Mouse (Mus musculus): ENCODE measurements at regions not wholly inside any gene's neighbourhood (a gene's known extent, or its start where the extent isn't known, plus 50 kb on each side); places are given as distances from the start of the nearest gene placed in this dataset.

GRCm38 (mm10) chr8:127662776-127663499, 599.2 kb downstream of the Pard3 start:
- intact Hi-C loops (cut with DNase I), result no loop called here
- DNase-seq, result no peak

GRCm38 (mm10) chr8:127666606-127667005, 602.9 kb downstream of the Pard3 start:
- peak; percentile 27 to 30 for DNase-seq
- intact Hi-C loops (cut with DNase I), result no loop called here

- no peak for DNase-seq
- intact Hi-C loops (cut with DNase I), result no loop called here
Measured at GRCm38 (mm10) chr8:127668991-127669390, 605.3 kb downstream of the Pard3 start.

GRCm38 (mm10) chr8:127674063-127674462, 610.4 kb downstream of the Pard3 start:
- intact Hi-C loops (cut with DNase I), result no loop called here
- no peak for DNase-seq

GRCm38 (mm10) chr8:127675377-127675776, 611.7 kb downstream of the Pard3 start:
- intact Hi-C loops (cut with DNase I), result no loop called here
- DNase-seq, result no peak

- no peak for DNase-seq
- intact Hi-C loops (cut with DNase I), result no loop called here
Measured at GRCm38 (mm10) chr8:127680205-127680604, 616.5 kb downstream of the Pard3 start.

GRCm38 (mm10) chr8:127684213-127684612, 620.5 kb downstream of the Pard3 start:
- no peak for DNase-seq
- intact Hi-C loops (cut with DNase I), result no loop called here

GRCm38 (mm10) chr8:127690792-127691191, 627.1 kb downstream of the Pard3 start:
- no peak for DNase-seq
- intact Hi-C loops (cut with DNase I), result no loop called here

- DNase-seq, result peak; percentile 18 to 22
- intact Hi-C loops (cut with DNase I), result no loop called here
Measured at GRCm38 (mm10) chr8:127698404-127698803, 634.7 kb downstream of the Pard3 start.

GRCm38 (mm10) chr8:127704406-127704805, 640.7 kb downstream of the Pard3 start:
- DNase-seq, result no peak
- intact Hi-C loops (cut with DNase I), result no loop called here

GRCm38 (mm10) chr8:127706051-127706835, 642.5 kb downstream of the Pard3 start:
- peak; percentile 13 to 44 for DNase-seq
- intact Hi-C loops (cut with DNase I), result no loop called here

- DNase-seq, result no peak
- intact Hi-C loops (cut with DNase I), result no loop called here
Measured at GRCm38 (mm10) chr8:127709439-127709838, 645.7 kb downstream of the Pard3 start.

- DNase-seq, result no peak
- intact Hi-C loops (cut with DNase I), result no loop called here
Measured at GRCm38 (mm10) chr8:127715097-127715496, 643.3 kb upstream of the Nrp1 start.

GRCm38 (mm10) chr8:127717969-127718368, 640.4 kb upstream of the Nrp1 start:
- DNase-seq, result no peak
- intact Hi-C loops (cut with DNase I), result no loop called here

GRCm38 (mm10) chr8:127719881-127720280, 638.5 kb upstream of the Nrp1 start:
- intact Hi-C loops (cut with DNase I), result no loop called here
- DNase-seq, result no peak

GRCm38 (mm10) chr8:127720593-127721290, 637.7 kb upstream of the Nrp1 start:
- intact Hi-C loops (cut with DNase I), result no loop called here

GRCm38 (mm10) chr8:127721624-127722023, 636.8 kb upstream of the Nrp1 start:
- intact Hi-C loops (cut with DNase I), result no loop called here

More at GRCm38 (mm10) chr8:127720593-127721290, 637.7 kb upstream of the Nrp1 start:
- DNase-seq, result no peak

GRCm38 (mm10) chr8:127734059-127734458, 624.3 kb upstream of the Nrp1 start:
- DNase-seq, result no peak
- intact Hi-C loops (cut with DNase I), result no loop called here

More at GRCm38 (mm10) chr8:127721624-127722023, 636.8 kb upstream of the Nrp1 start:
- DNase-seq, result no peak

GRCm38 (mm10) chr8:127742236-127742635, 616.2 kb upstream of the Nrp1 start:
- DNase-seq, result no peak
- intact Hi-C loops (cut with DNase I), result no loop called here

- intact Hi-C loops (cut with DNase I), result no loop called here
- DNase-seq, result no peak
Measured at GRCm38 (mm10) chr8:127745221-127745620, 613.2 kb upstream of the Nrp1 start.

- intact Hi-C loops (cut with DNase I), result no loop called here
- DNase-seq, result no peak
Measured at GRCm38 (mm10) chr8:127746456-127746855, 611.9 kb upstream of the Nrp1 start.

Measured in heart, postnatal 14 days (tissue).